Mouse (Mus musculus) neural tube, embryonic 15.5 days (tissue): ENCODE data around the gene Zfp277. TPM values are rescaled to one million over a fixed set of nuclear protein-coding genes. Genes with fewer than 3 reads are reported as not detected.

Source experiments
- ATAC-seq: fragments of 200-750 bp; cut with Nextera tagmentation; 2 replicates; pipeline ENCODE4 v1.8.0; 2017; ENCODE audit warnings: mild to moderate bottlenecking, moderate TSS enrichment, moderate library complexity; ENCODE audit not compliant: low FRiP score
- H3K27ac ChIP-seq: fragments of 300-500 bp; sonication (generic); replicated peaks from 2 replicates; pipeline ENCODE4 v1.5.1; 2015; ENCODE audit warnings: mild to moderate bottlenecking, inconsistent platforms
- H3K27me3 ChIP-seq: fragments of 300-500 bp; sonication (generic); replicated peaks from 2 replicates; pipeline ENCODE4 v1.6.1; 2015; ENCODE audit warnings: inconsistent platforms
- H3K36me3 ChIP-seq: fragments of 300-500 bp; sonication (generic); 2 replicates; pipeline ENCODE4 v1.6.1; 2015; ENCODE audit warnings: inconsistent platforms
- H3K4me1 ChIP-seq: fragments of 300-500 bp; sonication (generic); 2 replicates; pipeline ENCODE4 v1.6.1; 2015; ENCODE audit warnings: inconsistent platforms
- H3K4me2 ChIP-seq: fragments of 300-500 bp; sonication (generic); 2 replicates; pipeline ENCODE4 v1.6.1; 2015; ENCODE audit warnings: inconsistent platforms, mild to moderate bottlenecking, moderate library complexity
- H3K4me3 ChIP-seq: fragments of 300-500 bp; sonication (generic); replicated peaks from 2 replicates; pipeline ENCODE4 v1.5.1; 2015; ENCODE audit warnings: mild to moderate bottlenecking, inconsistent platforms
- H3K9ac ChIP-seq: fragments of 300-500 bp; sonication (generic); replicated peaks from 2 replicates; pipeline ENCODE4 v1.6.1; 2015; ENCODE audit warnings: mild to moderate bottlenecking, inconsistent platforms
- H3K9me3 ChIP-seq: fragments of 300-500 bp; sonication (generic); replicated peaks from 2 replicates; pipeline ENCODE4 v1.6.1; 2016; ENCODE audit warnings: inconsistent platforms
- WGBS: fragments of 180-500 bp; shearing (Covaris S2); methylation state at CpG from one replicate; pipeline ENCODE4 v1.1.7; 2015; ENCODE audit warnings: mixed read lengths; 5-methylcytosine and 5-hydroxymethylcytosine counted together
- polyA plus RNA-seq: library from polyadenylated mRNA; unstranded; fragments of >200 nt; fragmentation: Nextera tagmentation; extraction: Ambion mirVana; gene quantifications from 2 replicates; pipeline ENCODE4 v1.2.1, GENCODE M21; 2015

Zfp277 gene
- polyA plus RNA-seq, 1 experiment from 2014 or later = 28.0 TPM

GRCm38 (mm10) chr12:40274931-40275330, 170.8 kb downstream of the Zfp277 start:
- Histone ChIP-seq H3K4me2 (no peak overlapping the region), H3K9me3 (no peaks in the 10 kb centered on the region), H3K36me3 (no peaks in the 10 kb centered on the region), H3K4me1 (no peaks in the 10 kb centered on the region), H3K27me3 (no peaks in the 10 kb centered on the region), H3K9ac (no peak overlapping the region), H3K4me3 (no peak overlapping the region), H3K27ac (no peak overlapping the region)
- no peak for ATAC-seq

DNA sequence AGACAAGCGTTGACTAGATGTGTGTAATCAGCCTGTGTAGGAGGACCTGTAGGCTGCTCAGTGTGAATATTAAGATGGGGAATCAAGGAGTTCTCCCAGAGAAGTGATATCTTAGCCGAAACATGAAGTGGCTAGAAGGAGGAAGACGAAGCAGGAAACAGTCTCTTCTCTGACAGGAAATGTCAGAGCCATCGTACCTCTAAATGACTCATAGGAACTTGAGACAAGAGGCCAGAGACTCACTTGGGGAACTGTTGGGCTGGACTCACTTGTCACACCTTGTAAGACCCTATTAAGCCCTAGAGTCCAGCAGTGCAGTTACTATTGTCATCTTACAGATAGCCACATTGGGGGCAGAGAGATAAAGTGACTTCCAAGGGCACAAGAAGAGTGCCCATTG, 172.4 kb downstream of the Zfp277 start:
- no peak overlapping the region for H3K4me2 ChIP-seq
- WGBS = 88% methylated on average over 4 of the region's 4 CpGs
- no peaks in the 10 kb centered on the region for H3K27me3 ChIP-seq
- H3K9ac ChIP-seq = no peak overlapping the region
- no peaks in the 10 kb centered on the region for H3K9me3 ChIP-seq
- H3K4me3 ChIP-seq = no peak overlapping the region
- H3K4me1 ChIP-seq = no peaks in the 10 kb centered on the region
- no peak for ATAC-seq
- H3K27ac ChIP-seq = no peak overlapping the region
- H3K36me3 ChIP-seq = no peaks in the 10 kb centered on the region

DNA sequence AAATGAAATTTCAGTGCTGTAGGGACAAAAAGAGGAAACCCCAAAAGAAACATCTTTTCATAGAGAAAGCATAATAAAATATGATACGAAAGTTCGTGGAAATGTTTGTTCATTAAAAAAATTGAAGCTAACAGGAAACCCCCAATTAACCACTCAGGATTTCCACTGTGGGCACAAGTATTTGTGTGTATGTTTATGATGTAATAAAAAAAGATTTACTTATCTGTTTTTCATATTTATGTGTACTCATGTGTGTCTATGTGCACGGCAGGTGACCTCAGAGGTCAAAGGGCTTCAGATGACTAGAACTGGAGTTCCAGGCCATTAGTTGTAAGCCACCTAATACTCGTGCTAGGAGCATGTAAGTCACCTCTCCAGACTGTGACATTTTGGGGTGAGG, 173.0 kb downstream of the Zfp277 start:
- H3K27ac ChIP-seq = no peak overlapping the region
- no peak overlapping the region for H3K4me3 ChIP-seq
- ATAC-seq = no peak
- WGBS = 77% methylated on average over 4 of the region's 4 CpGs
- no peaks in the 10 kb centered on the region for H3K27me3 ChIP-seq
- no peaks in the 10 kb centered on the region for H3K36me3 ChIP-seq
- no peak overlapping the region for H3K9ac ChIP-seq
- H3K4me2 ChIP-seq = no peak overlapping the region
- H3K4me1 ChIP-seq = no peaks in the 10 kb centered on the region
- no peaks in the 10 kb centered on the region for H3K9me3 ChIP-seq

DNA sequence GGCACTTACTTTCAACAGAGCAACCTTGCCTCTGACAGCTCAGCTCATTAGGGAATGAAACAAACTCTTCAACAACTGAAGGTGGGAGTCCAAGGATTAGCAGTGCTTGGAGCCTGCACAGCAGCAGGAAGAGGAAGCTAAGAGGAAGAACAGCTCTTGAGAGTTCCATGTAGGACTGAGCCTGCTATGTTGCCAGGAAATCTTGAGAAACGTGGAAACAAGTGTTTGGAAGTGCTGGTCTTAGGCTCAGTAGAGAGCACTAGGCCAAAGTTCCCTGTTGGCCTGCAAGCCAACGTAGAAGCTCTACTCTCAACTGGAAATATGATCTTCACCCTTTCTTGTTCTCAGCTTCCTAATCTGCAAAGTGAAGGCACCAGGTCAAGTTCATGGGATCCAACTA, 177.4 kb downstream of the Zfp277 start:
- Histone ChIP-seq H3K27ac (no peak overlapping the region), H3K27me3 (no peaks in the 10 kb centered on the region), H3K36me3 (no peaks in the 10 kb centered on the region), H3K4me2 (no peak overlapping the region), H3K4me1 (no peaks in the 10 kb centered on the region), H3K9ac (no peak overlapping the region), H3K4me3 (no peak overlapping the region), H3K9me3 (no peaks in the 10 kb centered on the region)
- 80% methylated on average over 2 of the region's 2 CpGs for WGBS
- no peak for ATAC-seq

Other genes starting within 250 kb of the Zfp277 start
- 0.40 and 0.59 TPM in 2 replicates for gene Lsmem1, start 246.4 kb downstream of the Zfp277 start, polyA plus RNA-seq
- gene Ifrd1, start 197.4 kb downstream of the Zfp277 start, polyA plus RNA-seq = 140 and 145 TPM in 2 replicates
- gene Dock4, start 50 bp upstream of the Zfp277 start, polyA plus RNA-seq = 25.4 and 34.6 TPM in 2 replicates